Mouse (Mus musculus) heart, postnatal 36 days (tissue): ENCODE data around the gene Gm21887. TPM values are rescaled to one million over a fixed set of nuclear protein-coding genes. Genes with fewer than 3 reads are reported as not detected.
"Not testable (repeated sequence)": the region's sequence is repeated elsewhere in the genome, so short reads cannot be mapped to it uniquely, and the experiment has no call there.

Experiments used
- DNase-seq, 2 experiments: peaks; one replicate each; pipeline ENCODE4 v3.0.0; 2021 to 2022
- intact Hi-C: fragments of 180-260 bp; cut with DNase I; formaldehyde crosslinking; loops from one replicate; pipeline ENCODE4 v1.15.1; 2025
- total RNA-seq, 2 experiments: library from RNA; stranded (reverse); gene quantifications; 2 replicates each; pipeline ENCODE4 v1.2.3; 2021

Gm21887 gene
- total RNA-seq, 2 experiments from 2014 or later: 31.5 to 40.2 TPM

DNA sequence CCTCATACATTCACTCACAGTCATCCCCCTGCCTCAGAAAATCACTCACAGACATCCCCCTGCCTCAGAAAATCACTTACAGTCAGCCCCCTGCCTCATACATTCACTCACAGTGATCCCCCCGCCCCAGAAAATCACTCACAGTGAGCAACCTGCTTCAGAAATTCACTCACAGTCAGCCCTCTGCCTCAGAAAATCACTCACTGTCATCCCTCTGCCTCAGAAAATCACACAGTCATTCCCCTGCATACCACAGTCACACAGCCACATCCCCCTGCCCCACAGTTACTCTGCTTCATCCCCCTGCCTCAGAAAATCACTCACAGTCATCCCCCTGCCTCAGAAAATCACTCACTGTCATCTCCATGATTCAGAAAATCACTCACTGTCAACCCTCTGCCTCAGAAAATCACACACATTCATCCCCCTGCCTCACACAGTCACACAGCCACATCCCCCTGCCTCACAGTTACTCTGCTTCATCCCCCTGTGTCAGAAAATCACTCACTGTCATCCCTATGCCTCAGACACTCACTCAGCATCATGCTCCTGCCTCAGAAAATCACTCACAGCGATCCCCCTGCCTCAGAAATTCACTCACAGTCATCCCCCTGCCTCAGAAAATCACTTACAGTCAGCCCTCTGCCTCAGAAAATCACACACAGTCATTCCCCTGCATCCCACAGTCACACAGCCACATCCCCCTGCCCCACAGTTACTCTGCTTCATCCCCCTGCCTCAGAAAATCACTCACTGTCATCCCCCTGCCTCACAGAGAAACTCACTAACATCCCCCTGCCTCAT is 1.9 kb upstream of the Gm21887 start:
- DNase-seq, intact Hi-C loops: not testable (repeated sequence)

DNA sequence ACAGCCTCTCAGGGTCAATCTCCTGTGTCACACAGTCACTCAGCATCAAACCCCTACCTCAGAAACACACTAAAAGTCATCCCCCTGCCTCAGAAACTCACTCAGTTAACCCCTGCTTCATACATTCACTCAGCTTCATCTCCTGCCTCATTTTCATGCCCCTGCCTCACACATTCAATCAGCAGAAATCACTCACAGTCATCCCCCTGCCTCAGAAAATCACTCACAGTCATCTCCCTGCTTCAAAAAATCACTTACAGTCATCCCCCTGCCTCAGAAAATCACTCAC is 1.3 kb upstream of the Gm21887 start:
- intact Hi-C loops, DNase-seq: not testable (repeated sequence)

DNA sequence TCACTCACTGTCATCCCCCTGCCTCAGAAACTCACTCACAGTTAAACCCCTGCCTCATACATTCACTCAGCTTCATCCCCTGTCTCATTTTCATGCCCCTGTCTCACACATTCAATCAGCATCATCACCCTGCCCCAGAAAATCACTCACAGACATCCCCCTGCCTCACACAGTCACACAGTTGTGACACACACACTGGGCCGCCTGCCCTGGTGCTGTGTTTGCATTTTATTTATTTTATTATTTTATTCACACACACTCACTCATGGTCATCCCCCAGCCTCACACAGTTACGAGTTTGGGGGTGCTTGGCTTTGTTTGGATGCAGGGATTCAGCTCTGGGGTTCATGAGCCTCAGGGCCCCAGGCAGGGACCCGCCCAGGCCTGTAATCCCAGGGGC is 875 bp upstream of the Gm21887 start:
- peak in 1 of 2 experiments; percentile 69 for DNase-seq
- intact Hi-C loops: not testable (repeated sequence)

DNA sequence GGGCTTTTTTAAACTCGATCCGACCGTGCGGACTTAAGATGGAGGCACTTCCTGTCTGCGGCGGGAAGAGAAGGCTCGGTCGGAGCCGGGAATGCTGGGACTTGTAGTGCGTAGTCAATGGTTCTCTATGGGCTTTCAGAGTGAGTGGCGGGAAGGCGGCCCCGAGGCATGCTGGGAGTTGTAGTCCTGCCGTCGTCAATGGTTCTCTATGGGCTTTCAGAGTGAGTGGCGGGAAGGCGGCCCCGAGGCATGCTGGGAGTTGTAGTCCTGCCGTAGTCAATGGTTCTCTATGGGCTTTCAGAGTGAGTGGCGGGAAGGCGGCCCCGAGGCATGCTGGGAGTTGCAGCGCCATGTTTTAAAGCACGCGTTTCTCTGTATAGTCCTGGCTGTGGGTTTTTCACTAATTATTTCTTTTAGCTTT is 352 bp downstream of the Gm21887 start:
- peak; percentile 99 to 100 for DNase-seq
- intact Hi-C loops: not testable (repeated sequence)

DNA sequence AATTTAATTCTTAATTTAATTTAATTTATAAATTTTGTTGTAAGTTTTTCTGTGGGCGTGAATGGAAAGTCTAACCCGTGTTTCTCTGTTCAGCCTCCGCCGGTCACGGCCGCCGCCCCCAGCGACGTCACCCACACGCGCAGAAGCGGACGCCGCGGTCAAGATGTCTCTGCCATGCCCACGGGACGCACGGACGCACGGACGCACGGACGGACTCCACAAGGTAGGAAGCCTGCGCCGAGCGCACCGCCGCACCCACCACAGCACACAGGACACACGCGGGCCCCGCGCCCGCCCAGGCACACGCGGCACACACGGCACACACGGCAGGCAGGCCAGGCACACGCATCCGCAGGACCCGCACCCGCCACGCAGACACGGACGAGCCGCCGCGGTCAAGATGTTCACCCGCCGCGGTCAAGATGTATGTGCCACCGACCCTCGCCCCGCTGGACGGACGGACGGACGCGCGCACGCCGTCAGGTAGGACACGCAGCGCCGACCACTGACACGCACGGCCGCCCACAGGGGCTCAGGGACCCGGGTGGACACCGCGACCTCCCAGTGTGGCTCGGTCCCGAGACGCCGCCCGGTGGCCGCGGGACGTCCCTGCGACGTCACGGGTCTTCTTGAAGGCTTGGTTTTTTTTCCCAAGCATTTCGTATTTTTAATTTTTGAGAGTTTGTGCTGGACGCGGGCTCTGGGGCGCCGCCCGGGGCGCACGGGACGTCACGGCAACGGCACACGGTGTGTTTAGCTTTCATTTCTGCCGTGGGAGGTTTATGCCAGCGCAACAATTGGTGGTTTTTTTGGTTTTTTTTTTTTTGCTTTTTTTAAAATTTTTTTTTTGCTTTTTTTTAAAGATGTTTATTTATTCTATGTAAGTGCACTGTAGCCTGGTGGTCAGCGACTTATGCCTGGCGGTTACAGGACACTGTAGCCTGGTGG is 1.4 kb downstream of the Gm21887 start:
- peak in 1 of 2 experiments; percentile 66 for DNase-seq
- intact Hi-C loops: not testable (repeated sequence)

DNA sequence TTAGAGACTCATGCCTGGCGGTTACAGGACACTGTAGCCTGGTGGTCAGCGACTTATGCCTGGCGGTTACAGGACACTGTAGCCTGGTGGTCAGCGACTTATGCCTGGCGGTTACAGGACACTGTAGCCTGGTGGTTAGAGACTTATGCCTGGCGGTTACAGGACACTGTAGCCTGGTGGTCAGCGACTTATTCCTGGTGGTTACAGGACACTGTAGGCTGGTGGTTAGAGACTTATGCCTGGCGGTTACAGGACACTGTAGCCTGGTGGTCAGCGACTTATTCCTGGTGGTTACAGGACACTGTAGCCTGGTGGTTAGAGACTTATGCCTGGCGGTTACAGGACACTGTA is 2.0 kb downstream of the Gm21887 start:
- intact Hi-C loops, DNase-seq: not testable (repeated sequence)

DNA sequence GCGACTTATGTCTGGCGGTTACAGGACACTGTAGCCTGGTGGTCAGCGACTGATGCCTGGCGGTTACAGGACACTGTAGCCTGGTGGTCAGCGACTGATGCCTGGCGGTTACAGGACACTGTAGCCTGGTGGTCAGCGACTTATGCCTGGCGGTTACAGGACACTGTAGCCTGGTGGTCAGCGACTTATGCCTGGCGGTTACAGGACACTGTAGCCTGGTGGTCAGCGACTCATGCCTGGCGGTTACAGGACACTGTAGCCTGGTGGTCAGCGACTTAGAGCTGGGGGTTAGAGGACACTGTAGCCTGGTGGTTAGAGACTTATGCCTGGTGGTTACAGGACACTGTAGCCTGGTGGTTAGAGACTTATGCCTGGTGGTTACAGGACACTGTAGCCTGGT is 4.0 kb downstream of the Gm21887 start:
- intact Hi-C loops, DNase-seq: not testable (repeated sequence)

DNA sequence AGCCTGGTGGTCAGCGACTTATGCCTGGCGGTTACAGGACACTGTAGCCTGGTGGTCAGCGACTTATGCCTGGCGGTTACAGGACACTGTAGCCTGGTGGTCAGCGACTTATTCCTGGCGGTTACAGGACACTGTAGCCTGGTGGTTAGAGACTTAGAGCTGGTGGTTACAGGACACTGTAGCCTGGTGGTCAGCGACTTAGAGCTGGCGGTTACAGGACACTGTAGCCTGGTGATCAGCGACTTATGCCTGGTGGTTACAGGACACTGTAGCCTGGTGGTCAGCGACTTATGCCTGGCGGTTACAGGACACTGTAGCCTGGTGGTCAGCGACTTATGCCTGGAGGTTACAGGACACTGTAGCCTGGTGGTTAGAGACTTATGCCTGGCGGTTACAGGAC is 4.6 kb downstream of the Gm21887 start:
- intact Hi-C loops, DNase-seq: not testable (repeated sequence)

DNA sequence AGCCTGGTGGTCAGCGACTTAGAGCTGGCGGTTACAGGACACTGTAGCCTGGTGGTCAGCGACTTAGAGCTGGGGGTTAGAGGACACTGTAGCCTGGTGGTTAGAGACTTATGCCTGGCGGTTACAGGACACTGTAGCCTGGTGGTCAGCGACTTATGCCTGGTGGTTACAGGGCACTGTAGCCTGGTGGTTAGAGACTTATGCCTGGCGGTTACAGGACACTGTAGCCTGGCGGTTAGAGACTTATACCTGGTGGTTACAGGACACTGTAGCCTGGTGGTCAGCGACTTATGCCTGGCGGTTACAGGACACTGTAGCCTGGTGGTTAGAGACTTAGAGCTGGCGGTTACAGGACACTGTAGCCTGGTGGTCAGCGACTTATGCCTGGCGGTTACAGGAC is 6.4 kb downstream of the Gm21887 start:
- DNase-seq, intact Hi-C loops: not testable (repeated sequence)

DNA sequence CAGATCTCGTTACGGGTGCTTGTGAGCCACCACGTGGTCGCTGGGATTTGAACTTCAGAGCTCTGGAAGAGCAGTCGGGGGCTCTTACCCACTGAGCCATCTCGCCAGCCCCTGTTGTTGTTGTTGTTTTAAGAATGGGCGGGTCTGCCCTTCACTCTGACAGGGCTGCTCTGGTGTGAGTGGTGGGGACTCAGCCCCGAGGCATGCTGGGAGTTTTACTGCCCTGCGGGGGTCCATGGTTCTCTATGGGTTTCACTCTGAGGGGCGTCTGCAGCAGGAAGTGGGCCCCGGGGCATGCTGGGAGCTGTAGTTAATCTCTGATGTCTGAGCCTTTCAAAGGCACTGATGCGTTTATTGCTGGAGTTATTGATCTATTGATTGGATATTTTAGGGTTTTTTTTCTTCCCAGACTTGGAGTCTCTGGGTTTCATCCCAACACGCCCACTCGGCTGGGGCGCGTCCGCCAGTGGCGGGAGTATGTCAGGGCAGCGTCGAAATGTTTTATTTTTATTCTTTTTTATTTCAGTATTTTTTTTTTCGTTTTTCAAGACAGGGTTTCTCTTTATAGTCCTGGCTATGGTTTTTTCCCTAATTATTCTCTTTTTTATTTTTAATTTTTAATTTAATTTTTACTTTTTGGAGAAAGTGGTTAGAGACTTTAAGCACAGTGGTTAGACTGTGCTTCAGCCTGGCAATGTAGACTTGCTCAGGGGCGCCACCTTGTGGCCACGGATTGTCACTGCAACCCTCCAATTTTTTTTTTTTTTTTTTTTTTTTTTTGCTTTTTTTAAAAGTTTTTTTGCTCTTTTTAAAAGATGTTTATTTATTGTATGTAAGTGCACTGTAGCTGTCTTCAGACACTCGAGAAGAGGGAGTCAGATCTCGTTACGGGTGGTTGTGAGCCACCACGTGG is 8.1 kb downstream of the Gm21887 start:
- intact Hi-C loops: not testable (repeated sequence)
- DNase-seq: peak; percentile 72 to 77

DNA sequence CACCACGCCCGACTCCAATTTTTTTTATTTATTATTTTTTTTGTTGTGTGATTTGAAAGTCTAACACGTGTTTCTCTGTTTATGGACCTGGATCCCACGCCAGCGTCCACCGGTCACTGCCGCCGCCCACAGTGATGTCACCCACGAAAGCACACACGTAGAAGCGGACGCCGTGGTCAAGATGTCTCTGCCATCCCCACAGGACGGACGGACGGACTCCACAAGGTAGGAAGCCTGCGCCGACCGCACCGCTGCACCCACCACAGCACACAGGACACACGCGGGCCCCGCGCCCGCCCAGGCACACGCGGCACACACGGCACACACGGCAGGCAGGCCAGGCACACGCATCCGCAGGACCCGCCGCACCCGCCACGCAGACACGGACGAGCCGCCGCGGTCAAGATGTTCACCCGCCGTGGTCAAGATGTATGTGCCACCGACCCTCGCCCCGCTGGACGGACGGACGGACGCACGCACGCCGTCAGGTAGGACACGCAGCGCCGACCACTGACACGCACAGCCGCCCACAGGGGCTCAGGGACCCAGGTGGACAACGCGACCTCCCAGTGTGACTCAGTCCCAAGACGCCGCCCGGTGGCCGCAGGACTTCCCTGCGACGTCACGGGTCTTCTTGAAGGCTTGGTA is 9.2 kb downstream of the Gm21887 start:
- intact Hi-C loops, DNase-seq: not testable (repeated sequence)

DNA sequence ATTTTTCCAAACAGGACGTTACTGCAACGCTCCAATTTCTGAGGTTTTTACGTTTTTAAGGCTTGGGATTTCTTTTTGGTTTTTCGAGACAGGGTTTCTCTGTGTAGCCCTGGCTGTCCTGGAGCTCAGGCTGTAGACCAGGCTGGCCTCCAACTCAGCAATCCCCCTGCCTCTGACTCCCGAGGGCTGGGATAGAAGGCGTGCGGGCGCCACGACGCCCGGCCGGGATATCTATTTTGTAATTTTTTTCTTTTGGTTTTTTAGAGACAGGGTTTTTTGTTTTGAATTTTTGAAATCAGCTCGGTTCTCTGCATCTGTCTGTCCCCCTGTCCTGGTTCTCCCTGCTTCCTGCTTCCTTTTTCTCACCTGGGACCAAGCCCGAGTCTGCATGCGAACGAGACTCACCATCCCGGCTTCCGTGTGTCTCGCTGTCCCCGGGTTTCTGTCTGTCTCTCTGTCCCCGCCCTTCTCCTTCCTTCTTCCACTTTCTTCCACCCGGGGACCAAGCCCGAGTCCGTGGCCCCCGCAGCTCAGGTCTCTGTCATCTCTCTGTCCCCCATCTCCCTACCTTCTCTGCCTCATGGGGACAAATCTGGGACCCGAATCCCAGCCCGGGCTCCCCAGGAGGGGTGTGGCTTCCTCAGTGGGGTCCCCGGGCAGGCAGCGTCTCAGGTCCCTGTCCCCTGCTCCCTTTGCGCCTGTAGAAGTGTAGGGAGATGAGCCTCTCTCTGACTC is 9.9 kb downstream of the Gm21887 start:
- intact Hi-C loops, DNase-seq: not testable (repeated sequence)

DNA sequence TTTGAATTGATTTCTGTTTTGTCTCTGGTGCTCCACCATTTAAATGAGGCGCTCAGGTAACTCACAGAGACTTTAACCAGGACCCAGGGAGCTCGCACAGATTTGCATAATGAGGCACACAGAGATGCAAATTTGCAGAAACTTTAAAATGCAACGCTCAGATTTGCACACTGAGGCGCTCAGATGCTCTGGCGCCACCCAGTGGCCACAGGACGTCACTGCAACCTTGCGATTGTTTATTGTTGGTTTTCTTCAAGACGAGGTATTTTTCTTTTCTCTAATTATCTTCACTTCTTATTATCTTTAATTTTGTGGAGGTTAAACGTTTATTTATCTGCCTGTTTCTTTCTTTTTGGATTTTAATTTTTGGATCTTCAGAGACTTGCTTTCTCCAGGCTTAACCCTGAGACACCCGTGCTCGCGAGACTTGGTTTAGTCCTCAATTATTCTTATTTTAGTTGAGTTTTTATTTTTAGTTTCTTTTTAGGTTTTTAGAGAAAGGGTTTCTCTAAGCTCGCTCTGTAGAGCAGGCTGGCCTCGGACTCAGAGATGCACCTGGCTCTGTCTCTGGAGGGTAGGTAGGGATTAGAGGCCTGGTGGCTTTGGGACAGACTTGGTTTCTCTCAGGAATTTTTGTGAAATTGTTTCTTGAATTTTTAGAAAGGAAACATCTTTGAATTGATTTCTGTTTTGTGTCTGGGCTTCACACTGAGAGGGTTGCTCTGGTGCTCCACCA is 10.7 kb downstream of the Gm21887 start:
- DNase-seq: peak; percentile 94 to 97
- intact Hi-C loops: not testable (repeated sequence)

DNA sequence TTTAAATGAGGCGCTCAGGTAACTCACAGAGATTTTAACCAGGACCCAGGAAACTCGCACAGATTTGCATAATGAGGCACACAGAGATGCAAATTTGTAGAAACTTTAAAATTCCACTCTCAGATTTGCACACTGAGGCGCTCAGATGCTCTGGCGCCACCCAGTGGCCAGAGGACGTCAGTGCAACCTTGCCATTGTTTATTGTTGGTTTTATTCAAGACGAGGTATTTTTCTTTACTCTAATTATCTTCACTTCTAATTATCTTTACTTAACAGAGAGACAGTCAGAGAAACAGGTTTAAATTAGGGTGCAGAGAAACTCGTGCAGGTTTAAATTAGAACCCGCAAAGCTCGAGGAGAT is 11.2 kb downstream of the Gm21887 start:
- intact Hi-C loops: not testable (repeated sequence)

DNA sequence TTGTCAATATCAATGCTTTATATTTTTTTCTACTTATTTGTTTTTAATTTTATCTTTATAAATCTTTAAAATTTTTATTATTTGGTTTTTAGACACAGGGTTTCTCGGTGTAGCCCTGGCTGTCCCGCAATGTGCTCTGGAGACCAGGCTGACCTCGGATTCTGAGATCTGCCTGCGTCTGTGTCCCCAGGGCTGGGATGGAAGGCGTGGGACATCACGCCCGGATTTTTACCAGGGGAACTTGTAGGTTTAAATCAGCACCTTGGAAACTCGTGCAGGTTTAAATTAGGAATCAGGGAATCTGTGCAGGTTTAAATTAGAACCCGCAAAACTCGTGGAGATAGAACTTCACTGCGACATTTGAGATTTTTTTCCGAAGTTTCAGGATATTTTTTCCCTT is 11.7 kb downstream of the Gm21887 start:
- intact Hi-C loops, DNase-seq: not testable (repeated sequence)

More for the DNA sequence above, 11.2 kb downstream of the Gm21887 start:
- DNase-seq: peak; percentile 69 to 79

DNA sequence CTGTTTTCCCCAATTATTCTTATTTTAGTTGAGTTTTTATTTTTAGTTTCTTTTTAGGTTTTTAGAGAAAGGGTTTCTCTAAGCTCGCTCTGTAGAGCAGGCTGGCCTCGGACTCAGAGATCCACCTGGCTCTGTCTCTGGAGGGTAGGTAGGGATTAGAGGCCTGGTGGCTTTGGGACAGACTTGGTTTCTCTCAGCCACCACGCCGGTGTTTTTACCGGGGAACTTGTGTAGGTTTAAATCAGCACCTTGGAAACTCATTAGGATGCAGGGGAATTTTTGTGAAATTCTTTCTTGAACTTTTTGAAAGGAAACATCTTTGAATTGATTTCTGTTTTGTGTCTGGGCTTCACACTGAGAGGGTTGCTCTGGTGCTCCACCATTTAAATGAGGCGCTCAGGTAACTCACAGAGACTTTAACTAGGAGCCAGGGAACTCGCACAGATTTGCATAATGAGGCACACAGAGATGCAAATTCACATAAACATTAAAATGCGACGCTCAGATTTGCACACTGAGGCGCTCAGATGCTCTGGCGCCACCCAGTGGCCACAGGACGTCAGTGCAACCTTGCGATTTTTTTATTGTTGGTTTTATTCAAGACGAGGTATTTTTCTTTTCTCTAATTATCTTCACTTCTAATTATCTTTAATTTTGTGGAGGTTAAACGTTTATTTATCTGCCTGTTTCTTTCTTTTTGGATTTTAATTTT is 12.4 kb downstream of the Gm21887 start:
- peak in 1 of 2 experiments; percentile 63 for DNase-seq
- intact Hi-C loops: not testable (repeated sequence)
